Mouse (Mus musculus): ENCODE measurements at regions not wholly inside any gene's neighbourhood (a gene's known extent, or its start where the extent isn't known, plus 50 kb on each side); places are given as distances from the start of the nearest gene placed in this dataset.

- no peak for TF ChIP-seq POLR2A (IDR thresholded peaks at IDR 0.05; ENCODE audit: control insufficient read depth in 1 of 2, insufficient read depth in 1 of 2, low read depth in 1 of 2, low read length in 2 of 2, poor library complexity in 1 of 2)
- no peak for TF ChIP-seq CHD2 (IDR thresholded peaks at IDR 0.05; ENCODE audit: low read length)
- TF ChIP-seq ZC3H11A (IDR thresholded peaks at IDR 0.05; ENCODE audit: low read depth, low read length) = no peak
These were observed 366.5 kb downstream of the Epm2a start for GRCm38 (mm10) chr10:11709742-11710141.

Data from MEL (cell line).